Mouse (Mus musculus): ENCODE data around the gene Bcl10. TPM values are rescaled to one million over a fixed set of nuclear protein-coding genes. Genes with fewer than 3 reads are reported as not detected.
"Not testable (repeated sequence)": the region's sequence is repeated elsewhere in the genome, so short reads cannot be mapped to it uniquely, and the experiment has no call there.

The Bcl10 gene
- polyA plus RNA-seq, 1 experiment from 2014 or later: 40.7 TPM

DNA sequence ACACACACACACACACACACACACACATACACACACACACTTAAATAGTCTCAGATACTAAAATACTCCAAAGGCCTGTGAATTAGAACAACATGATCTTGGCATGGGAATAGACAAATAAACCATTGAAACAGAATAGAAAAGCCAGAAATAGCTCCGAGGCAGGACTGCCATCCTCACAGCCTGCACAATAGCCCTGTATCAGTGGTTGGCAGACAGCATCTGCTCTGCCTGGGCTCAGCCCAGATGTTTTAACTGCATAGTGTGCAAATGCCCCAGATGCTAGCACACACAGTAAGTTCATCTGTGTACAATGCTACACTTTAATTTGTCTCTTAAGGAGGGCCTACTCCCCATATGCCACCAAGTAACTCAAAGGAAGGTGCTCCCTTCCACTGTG lies 37.2 kb downstream of the Bcl10 start:
- Histone ChIP-seq H3K9me3 (no peaks in the 10 kb centered on the region), H3K9ac (no peak overlapping the region), H3K4me1 (replicated peaks) (peaks cover 21% of the 10 kb centered on the region), H3K27ac (replicated peaks) (no peak overlapping the region), H3K4me3 (no peak overlapping the region), H3K36me3 (no peaks in the 10 kb centered on the region), H3K4me2 (no peak overlapping the region), H3K27me3 (peaks cover 35% of the 10 kb centered on the region)
- no peak for ATAC-seq (ENCODE audit: low read depth)
- 57% methylated on average over 1 of the region's 1 CpGs for WGBS

DNA sequence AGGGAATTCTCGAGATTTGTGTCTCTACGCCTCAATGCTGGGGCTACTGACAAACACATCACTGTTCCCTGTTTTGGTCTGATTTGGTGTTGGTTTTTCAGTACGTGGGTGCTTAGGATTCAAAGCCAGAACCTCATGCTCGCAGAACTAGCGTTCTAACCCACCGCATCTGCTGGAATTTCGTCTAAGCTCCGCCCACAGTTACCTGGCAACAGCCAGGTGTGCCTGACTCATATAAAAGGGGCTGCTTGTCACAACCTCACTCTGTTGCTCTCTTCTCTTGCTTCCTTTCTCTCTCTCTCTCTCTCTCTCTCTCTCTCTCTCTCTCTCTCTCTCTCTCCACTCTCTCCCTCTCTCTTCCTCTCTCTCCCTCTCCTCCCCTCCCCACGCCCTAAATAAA lies 39.8 kb downstream of the Bcl10 start:
- no peak overlapping the region for H3K27ac ChIP-seq (replicated peaks)
- 19% methylated on average over 9 of the region's 9 CpGs for WGBS
- H3K4me3 ChIP-seq: no peak overlapping the region
- peaks cover 40% of the 10 kb centered on the region for H3K27me3 ChIP-seq
- no peaks in the 10 kb centered on the region for H3K36me3 ChIP-seq
- peaks cover 21% of the 10 kb centered on the region for H3K4me1 ChIP-seq (replicated peaks)
- no peaks in the 10 kb centered on the region for H3K9me3 ChIP-seq
- no peak overlapping the region for H3K9ac ChIP-seq
- no peak overlapping the region for H3K4me2 ChIP-seq
- ATAC-seq (ENCODE audit: low read depth): no peak

DNA sequence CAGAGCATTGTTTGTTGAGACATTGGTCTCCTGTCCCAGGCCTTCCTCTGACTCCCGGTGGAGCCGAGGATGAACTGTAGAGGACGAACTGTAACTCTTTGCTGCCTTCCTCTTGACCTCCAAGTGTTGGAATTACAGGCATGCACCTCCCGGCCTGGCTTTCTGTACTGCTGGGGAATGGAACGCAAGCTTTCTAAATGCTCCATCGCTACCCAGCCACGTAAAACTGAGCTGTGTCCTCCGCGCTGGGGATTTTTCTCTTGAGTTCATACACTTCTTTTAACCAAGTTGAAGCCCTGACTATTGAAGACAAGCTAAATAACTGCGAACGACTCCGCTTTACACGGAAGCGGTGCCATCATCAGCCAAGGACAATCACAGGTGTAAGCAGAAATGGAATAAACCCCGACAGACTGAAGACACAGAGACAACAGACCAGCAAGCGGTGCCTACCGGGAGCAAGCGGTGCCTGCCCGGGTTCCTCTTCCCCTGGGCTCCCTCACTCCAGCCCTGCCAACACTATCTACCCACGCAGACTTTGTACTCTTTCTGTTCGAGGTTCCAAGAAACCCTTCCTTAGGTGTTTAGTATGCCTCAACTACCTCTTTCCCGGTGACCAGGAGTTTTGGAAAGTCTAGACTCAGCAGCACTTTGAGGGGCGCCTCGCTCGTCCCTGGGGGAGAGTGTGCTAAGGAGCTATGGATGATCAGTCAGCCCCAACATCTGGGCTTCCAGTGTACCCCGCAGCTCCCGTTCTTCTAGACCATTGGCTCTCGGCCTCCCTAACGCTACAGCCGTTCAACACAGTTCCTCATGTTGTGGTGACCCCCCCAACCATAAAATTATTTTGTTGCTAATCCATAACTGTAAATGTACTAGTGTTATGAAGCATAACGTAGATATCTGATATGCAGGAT lies 40.8 kb downstream of the Bcl10 start:
- Histone ChIP-seq H3K4me3 (0 out of 2 replicates have a peak overlapping the region, but pooled peaks have one; percentile 5), H3K36me3 (no peaks in the 10 kb centered on the region), H3K4me1 (replicated peaks) (peaks cover 21% of the 10 kb centered on the region), H3K27ac (replicated peaks) (no peak overlapping the region), H3K9ac (no peak overlapping the region), H3K27me3 (peaks cover 40% of the 10 kb centered on the region), H3K4me2 (peak overlapping the region; percentile 39), H3K9me3 (no peaks in the 10 kb centered on the region)
- WGBS: 18% methylated on average over 31 of the region's 31 CpGs
- no peak for ATAC-seq (ENCODE audit: low read depth)

DNA sequence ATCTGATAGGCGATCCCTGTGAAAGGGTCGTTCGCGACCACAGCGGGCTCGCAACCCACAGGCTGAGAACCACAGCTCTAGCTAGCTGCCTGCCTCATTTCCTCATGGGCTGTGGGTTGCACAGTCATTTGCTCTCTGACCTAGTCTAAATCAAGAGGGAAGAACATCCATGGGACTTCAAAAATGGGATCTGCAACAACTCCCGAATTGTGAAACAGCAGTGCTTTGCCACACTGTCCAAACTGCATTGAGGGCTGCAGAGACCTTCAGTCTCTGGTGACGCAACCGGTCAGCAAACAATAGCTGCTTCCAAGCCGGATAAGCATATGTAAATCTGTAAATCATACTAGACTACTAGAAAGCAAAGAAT lies 41.4 kb downstream of the Bcl10 start:
- Histone ChIP-seq H3K36me3 (no peaks in the 10 kb centered on the region), H3K4me3 (0 out of 2 replicates have a peak overlapping the region, but pooled peaks have one; percentile 5), H3K9ac (no peak overlapping the region), H3K27me3 (peaks cover 40% of the 10 kb centered on the region), H3K4me2 (peak overlapping the region; percentile 39), H3K4me1 (replicated peaks) (peaks cover 21% of the 10 kb centered on the region), H3K9me3 (no peaks in the 10 kb centered on the region), H3K27ac (replicated peaks) (no peak overlapping the region)
- 14% methylated on average over 10 of the region's 10 CpGs for WGBS
- peak; percentile 36; the same call in 1 of the 2 replicates for ATAC-seq (ENCODE audit: low read depth)

DNA sequence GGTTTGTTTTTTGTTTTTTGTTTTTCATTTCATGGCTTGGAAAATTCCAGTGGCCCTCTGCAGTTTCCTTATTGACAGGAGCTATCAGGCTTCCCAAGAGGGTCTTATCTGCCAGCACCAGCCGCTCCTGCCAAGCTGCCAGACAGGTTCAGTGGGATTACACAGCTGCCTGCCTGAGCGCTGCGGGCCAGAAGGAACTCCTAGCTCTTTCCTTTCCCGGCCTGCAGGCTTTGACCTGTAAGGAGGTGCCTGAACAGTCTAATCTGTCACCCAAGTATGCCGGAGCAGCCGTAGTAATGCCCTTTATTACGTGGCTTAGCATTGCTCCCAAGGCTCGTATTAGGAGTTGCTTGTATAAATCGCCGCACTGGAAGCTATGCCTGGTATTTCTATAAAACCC lies 41.9 kb downstream of the Bcl10 start:
- WGBS: 18% methylated on average over 10 of the region's 10 CpGs
- peaks cover 21% of the 10 kb centered on the region for H3K4me1 ChIP-seq (replicated peaks)
- no peak overlapping the region for H3K4me3 ChIP-seq
- peak overlapping the region; percentile 1; the same call in 1 of the 2 replicates for H3K9ac ChIP-seq
- ATAC-seq (ENCODE audit: low read depth): peak; percentile 74; the same call in 1 of the 2 replicates
- no peaks in the 10 kb centered on the region for H3K9me3 ChIP-seq
- H3K36me3 ChIP-seq: no peaks in the 10 kb centered on the region
- peaks cover 40% of the 10 kb centered on the region for H3K27me3 ChIP-seq
- peak overlapping the region; percentile 39 for H3K4me2 ChIP-seq
- no peak overlapping the region for H3K27ac ChIP-seq (replicated peaks)

DNA sequence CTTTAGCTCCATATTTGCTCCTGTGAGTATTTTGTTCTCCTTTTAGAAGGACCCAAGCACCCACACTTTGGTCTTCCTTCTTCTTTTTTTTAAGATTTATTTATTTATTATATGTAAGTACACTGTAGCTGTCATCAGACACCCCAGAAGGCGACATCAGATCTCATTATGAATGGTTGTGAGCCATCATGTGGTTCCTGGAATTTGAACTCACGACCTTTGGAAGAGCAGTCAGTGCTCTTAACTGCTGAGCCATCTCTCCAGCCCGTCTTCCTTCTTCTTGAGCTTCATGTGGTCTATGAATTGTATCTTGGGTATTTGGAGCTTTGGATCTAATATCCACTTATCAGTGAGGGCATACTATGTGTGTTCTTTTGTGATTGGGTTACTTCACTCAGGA lies 43.0 kb downstream of the Bcl10 start:
- peaks cover 21% of the 10 kb centered on the region for H3K4me1 ChIP-seq (replicated peaks)

DNA sequence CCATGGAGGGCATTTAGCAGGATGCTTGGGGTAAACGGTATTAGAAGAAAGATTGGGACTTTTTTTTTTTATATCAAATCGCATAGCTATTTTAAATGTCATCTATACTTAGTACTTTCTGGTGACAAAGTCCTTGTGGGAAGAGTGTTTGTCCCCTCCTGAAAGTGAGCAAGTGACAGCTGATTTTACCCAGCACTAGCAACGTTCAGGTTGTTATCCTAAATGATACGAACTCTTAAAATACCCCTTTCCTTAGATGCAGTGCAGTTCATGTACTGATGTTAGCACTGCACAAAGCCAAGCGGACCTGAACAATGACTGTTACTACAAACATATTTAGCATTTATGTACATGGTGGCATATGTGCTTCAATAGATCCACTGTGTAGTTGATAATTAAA lies 44.2 kb downstream of the Bcl10 start:
- Histone ChIP-seq H3K27me3 (peaks cover 33% of the 10 kb centered on the region), H3K4me3 (no peak overlapping the region), H3K27ac (replicated peaks) (no peak overlapping the region), H3K4me2 (no peak overlapping the region), H3K9ac (no peak overlapping the region), H3K4me1 (replicated peaks) (peaks cover 21% of the 10 kb centered on the region), H3K9me3 (no peaks in the 10 kb centered on the region), H3K36me3 (no peaks in the 10 kb centered on the region)
- 92% methylated on average over 5 of the region's 5 CpGs for WGBS
- ATAC-seq (ENCODE audit: low read depth): no peak

More for the DNA sequence above, 43.0 kb downstream of the Bcl10 start:
- not testable (repeated sequence) for H3K9me3 ChIP-seq; H3K4me3 ChIP-seq; ATAC-seq (ENCODE audit: low read depth); H3K4me2 ChIP-seq; H3K36me3 ChIP-seq; H3K27ac ChIP-seq (replicated peaks); H3K9ac ChIP-seq
- WGBS: 82% methylated on average over 3 of the region's 3 CpGs
- H3K27me3 ChIP-seq: peaks cover 40% of the 10 kb centered on the region

DNA sequence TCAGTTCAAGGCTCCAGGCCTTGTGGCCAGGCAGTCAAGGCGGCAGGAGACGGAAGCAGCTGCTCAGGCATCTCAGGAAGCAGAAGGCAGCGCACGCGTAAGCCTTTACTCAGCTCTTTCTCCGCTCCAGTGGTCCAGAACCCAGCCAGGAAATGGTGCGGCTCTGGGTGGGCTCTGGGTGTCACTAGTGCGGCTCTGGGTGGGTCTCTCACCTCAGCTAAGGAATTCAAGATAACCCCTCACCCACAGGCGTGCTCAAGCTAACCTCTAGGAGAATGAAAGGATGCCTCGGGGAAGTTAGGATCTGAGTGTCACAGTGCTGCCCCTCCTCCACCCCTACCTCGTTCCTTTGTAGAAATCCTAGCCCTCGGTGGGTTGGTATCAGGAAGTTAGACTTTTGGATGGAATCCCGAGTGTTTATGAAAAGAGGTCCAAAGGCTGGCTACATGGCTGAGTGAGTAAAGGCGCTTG lies 46.5 kb downstream of the Bcl10 start:
- peaks cover 6% of the 10 kb centered on the region for H3K4me1 ChIP-seq (replicated peaks)
- WGBS: 64% methylated on average over 14 of the region's 14 CpGs

DNA sequence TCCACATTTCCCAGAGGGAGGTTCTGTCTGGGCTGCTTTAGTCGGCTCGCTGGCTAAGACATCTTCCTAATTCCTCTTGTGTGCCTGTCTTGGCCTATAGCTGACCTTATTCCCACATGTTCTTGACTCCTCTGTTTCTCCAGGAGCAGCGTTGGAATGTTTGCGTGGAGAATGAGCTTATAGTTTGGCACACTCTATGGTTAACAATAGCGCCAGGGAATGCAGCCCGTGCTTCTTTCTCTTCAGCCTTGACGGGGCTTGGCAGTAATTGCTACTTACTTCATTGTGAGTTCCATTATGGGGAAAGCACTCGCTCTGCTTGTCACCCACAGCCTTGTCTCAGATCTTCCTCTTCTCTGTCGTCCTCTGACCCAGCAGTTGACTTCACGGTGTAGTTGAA lies 48.9 kb downstream of the Bcl10 start:
- ATAC-seq (ENCODE audit: low read depth): no peak
- Histone ChIP-seq H3K4me3 (no peak overlapping the region), H3K27me3 (no peaks in the 10 kb centered on the region), H3K9ac (no peak overlapping the region), H3K27ac (replicated peaks) (no peak overlapping the region), H3K36me3 (no peaks in the 10 kb centered on the region), H3K4me1 (replicated peaks) (no peaks in the 10 kb centered on the region), H3K9me3 (peaks cover 9% of the 10 kb centered on the region), H3K4me2 (no peak overlapping the region)
- 56% methylated on average over 10 of the region's 10 CpGs for WGBS

More for the DNA sequence above, 46.5 kb downstream of the Bcl10 start:
- Histone ChIP-seq H3K9ac (no peak overlapping the region), H3K27ac (replicated peaks) (no peak overlapping the region), H3K4me3 (no peak overlapping the region), H3K9me3 (peaks cover 6% of the 10 kb centered on the region; the same call in 1 of the 2 replicates), H3K27me3 (peaks cover 11% of the 10 kb centered on the region), H3K4me2 (no peak overlapping the region), H3K36me3 (no peaks in the 10 kb centered on the region)
- no peak for ATAC-seq (ENCODE audit: low read depth)

DNA sequence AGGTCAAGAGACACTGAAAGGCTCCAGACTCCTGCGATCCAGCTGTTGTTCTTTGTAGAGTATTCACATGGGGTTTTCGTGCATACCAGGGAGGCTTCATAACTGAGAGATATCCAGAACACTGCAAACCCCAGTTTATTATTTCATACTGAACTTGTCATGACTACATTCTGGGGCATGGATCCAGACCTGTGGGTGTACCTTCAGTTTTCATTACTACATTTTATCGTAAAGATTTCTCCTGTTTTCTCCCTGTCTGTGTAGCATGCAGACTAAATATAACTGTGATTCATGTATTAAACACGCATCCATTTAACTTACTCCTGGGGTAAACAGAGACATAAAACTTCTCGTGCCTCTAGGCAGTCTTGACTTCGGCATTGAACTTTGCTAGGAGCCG lies 52.4 kb downstream of the Bcl10 start:
- Histone ChIP-seq H3K4me3 (no peak overlapping the region), H3K27me3 (no peaks in the 10 kb centered on the region), H3K4me2 (no peak overlapping the region), H3K9ac (no peak overlapping the region), H3K4me1 (replicated peaks) (no peaks in the 10 kb centered on the region), H3K27ac (replicated peaks) (no peak overlapping the region), H3K9me3 (peaks cover 18% of the 10 kb centered on the region), H3K36me3 (no peaks in the 10 kb centered on the region)
- WGBS: 93% methylated on average over 7 of the region's 7 CpGs
- ATAC-seq (ENCODE audit: low read depth): no peak
